Mouse (Mus musculus) erythroblast, embryonic 14.5 days (primary cell): ENCODE data around the gene Aak1.

ENCODE experiments used
- GATA1 ChIP-seq: IDR thresholded peaks from 2 replicates; pipeline ENCODE4 v1.6.1; 2012; ENCODE audit warnings: low read length, inconsistent platforms, mixed read lengths
- TAL1 ChIP-seq: IDR thresholded peaks from 3 replicates; pipeline ENCODE4 v1.6.1; 2012; ENCODE audit warnings: low read length, inconsistent platforms, mixed read lengths

DNA sequence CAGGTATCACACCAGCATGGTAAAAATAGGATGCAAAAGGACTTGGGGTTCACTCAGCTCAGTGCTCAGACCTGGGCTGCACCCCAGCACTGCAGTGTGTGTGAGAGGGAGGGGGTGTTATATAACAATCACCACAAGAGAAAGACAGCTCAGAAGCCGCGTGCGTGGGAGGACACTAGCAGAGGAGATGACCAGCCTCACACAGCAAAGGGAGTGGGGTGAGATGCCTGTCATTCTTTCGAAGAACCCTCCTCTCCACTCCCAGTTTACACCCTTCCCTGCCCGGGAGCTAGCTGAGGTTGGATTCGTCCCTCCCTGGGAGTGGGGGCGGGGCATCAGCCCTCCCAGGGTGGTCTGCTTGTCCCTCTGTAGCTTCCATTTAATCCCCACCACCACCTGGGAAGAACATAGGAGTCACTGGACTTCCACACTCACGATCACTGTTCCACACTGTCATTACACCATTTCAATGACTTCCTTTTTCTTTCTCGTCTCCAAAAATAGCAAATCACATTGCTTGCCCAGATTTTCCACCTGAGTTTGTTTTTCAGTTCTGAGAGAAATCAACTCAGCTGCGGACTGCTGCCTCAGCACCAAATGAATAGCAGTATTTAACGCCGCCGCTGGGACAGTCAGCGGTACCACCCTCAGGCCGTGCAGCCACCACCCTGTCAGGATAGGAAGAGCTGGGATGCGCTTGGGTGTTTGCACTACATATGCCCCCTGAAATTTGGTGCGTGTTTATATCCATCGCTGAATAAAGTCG lies 26.8 kb upstream of the Aak1 start:
- no peak for TF ChIP-seq GATA1
- TF ChIP-seq TAL1, result no peak
